Mouse (Mus musculus): ENCODE results near the gene Tpd52l2. TPM values are rescaled to one million over a fixed set of nuclear protein-coding genes. Genes with fewer than 3 reads are reported as not detected.

The Tpd52l2 gene
- polyA plus RNA-seq (2014; fragmentation: Illumina TruSeq; extraction: RNeasy Lipid Tissue Mini Kit (QIAGEN cat#74804); ENCODE audit: low read depth, low replicate concordance) = 47.1 TPM

GRCm38 (mm10) chr2:181496831-181497547 is at the start of gene Tpd52l2:
Tpd52l2 (plus strand) TSS chr2:181497142.

GRCm38 (mm10) chr2:181459153-181459672 is 37.7 kb upstream of the Tpd52l2 start, which contains the start of gene Zbtb46:
Zbtb46 (minus strand) TSS chr2:181459426.

GRCm38 (mm10) chr2:181493156-181493927 is 3.6 kb upstream of the Tpd52l2 start, which contains the start of gene Abhd16b:
Abhd16b (plus strand) TSS chr2:181493206.

GRCm38 (mm10) chr2:181520118-181520935 is 23.4 kb downstream of the Tpd52l2 start, which contains the start of gene Dnajc5:
Dnajc5 (plus strand) TSS chr2:181520485.

Other genes with a start within 250 kb of the Tpd52l2 start
- 15.3 TPM for gene Gmeb2, start 209.1 kb upstream of the Tpd52l2 start, polyA plus RNA-seq (2014; fragmentation: Illumina TruSeq; extraction: RNeasy Lipid Tissue Mini Kit (QIAGEN cat#74804); ENCODE audit: low read depth, low replicate concordance)
- gene Stmn3, start 182.6 kb upstream of the Tpd52l2 start, polyA plus RNA-seq (2014; fragmentation: Illumina TruSeq; extraction: RNeasy Lipid Tissue Mini Kit (QIAGEN cat#74804); ENCODE audit: low read depth, low replicate concordance) = 0.82 TPM
- gene Rtel1, start 177.4 kb upstream of the Tpd52l2 start, polyA plus RNA-seq (2014; fragmentation: Illumina TruSeq; extraction: RNeasy Lipid Tissue Mini Kit (QIAGEN cat#74804); ENCODE audit: low read depth, low replicate concordance) = 11.0 TPM
- gene Zgpat, start 132.2 kb upstream of the Tpd52l2 start, polyA plus RNA-seq (2014; fragmentation: Illumina TruSeq; extraction: RNeasy Lipid Tissue Mini Kit (QIAGEN cat#74804); ENCODE audit: low read depth, low replicate concordance) = 2.1 TPM
- 44.4 TPM for gene Arfrp1, start 131.7 kb upstream of the Tpd52l2 start, polyA plus RNA-seq (2014; fragmentation: Illumina TruSeq; extraction: RNeasy Lipid Tissue Mini Kit (QIAGEN cat#74804); ENCODE audit: low read depth, low replicate concordance)
- 1.2 TPM for gene Lime1, start 117.1 kb upstream of the Tpd52l2 start, polyA plus RNA-seq (2014; fragmentation: Illumina TruSeq; extraction: RNeasy Lipid Tissue Mini Kit (QIAGEN cat#74804); ENCODE audit: low read depth, low replicate concordance)
- gene Zbtb46, start 37.7 kb upstream of the Tpd52l2 start, polyA plus RNA-seq (2014; fragmentation: Illumina TruSeq; extraction: RNeasy Lipid Tissue Mini Kit (QIAGEN cat#74804); ENCODE audit: low read depth, low replicate concordance) = 1.5 TPM
- gene Abhd16b, start 3.9 kb upstream of the Tpd52l2 start, polyA plus RNA-seq (2014; fragmentation: Illumina TruSeq; extraction: RNeasy Lipid Tissue Mini Kit (QIAGEN cat#74804); ENCODE audit: low read depth, low replicate concordance) = not detected
- 72.7 TPM for gene Dnajc5, start 23.3 kb downstream of the Tpd52l2 start, polyA plus RNA-seq (2014; fragmentation: Illumina TruSeq; extraction: RNeasy Lipid Tissue Mini Kit (QIAGEN cat#74804); ENCODE audit: low read depth, low replicate concordance)
- 22.6 TPM for gene Uckl1, start 87.8 kb downstream of the Tpd52l2 start, polyA plus RNA-seq (2014; fragmentation: Illumina TruSeq; extraction: RNeasy Lipid Tissue Mini Kit (QIAGEN cat#74804); ENCODE audit: low read depth, low replicate concordance)
- 24.1 TPM for gene Prpf6, start 94.7 kb downstream of the Tpd52l2 start, polyA plus RNA-seq (2014; fragmentation: Illumina TruSeq; extraction: RNeasy Lipid Tissue Mini Kit (QIAGEN cat#74804); ENCODE audit: low read depth, low replicate concordance)
- gene Zfp512b, start 95.7 kb downstream of the Tpd52l2 start, polyA plus RNA-seq (2014; fragmentation: Illumina TruSeq; extraction: RNeasy Lipid Tissue Mini Kit (QIAGEN cat#74804); ENCODE audit: low read depth, low replicate concordance) = 4.3 TPM
- gene Samd10, start 102.1 kb downstream of the Tpd52l2 start, polyA plus RNA-seq (2014; fragmentation: Illumina TruSeq; extraction: RNeasy Lipid Tissue Mini Kit (QIAGEN cat#74804); ENCODE audit: low read depth, low replicate concordance) = 10.4 TPM
- gene Gm29797, start 159.9 kb downstream of the Tpd52l2 start, polyA plus RNA-seq (2014; fragmentation: Illumina TruSeq; extraction: RNeasy Lipid Tissue Mini Kit (QIAGEN cat#74804); ENCODE audit: low read depth, low replicate concordance) = not detected
- gene Sox18, start 174.5 kb downstream of the Tpd52l2 start, polyA plus RNA-seq (2014; fragmentation: Illumina TruSeq; extraction: RNeasy Lipid Tissue Mini Kit (QIAGEN cat#74804); ENCODE audit: low read depth, low replicate concordance) = not detected
- gene Tcea2, start 183.2 kb downstream of the Tpd52l2 start, polyA plus RNA-seq (2014; fragmentation: Illumina TruSeq; extraction: RNeasy Lipid Tissue Mini Kit (QIAGEN cat#74804); ENCODE audit: low read depth, low replicate concordance) = not detected
- gene Rgs19, start 196.8 kb downstream of the Tpd52l2 start, polyA plus RNA-seq (2014; fragmentation: Illumina TruSeq; extraction: RNeasy Lipid Tissue Mini Kit (QIAGEN cat#74804); ENCODE audit: low read depth, low replicate concordance) = 10.6 TPM
- not detected for gene Lkaaear1, start 201.3 kb downstream of the Tpd52l2 start, polyA plus RNA-seq (2014; fragmentation: Illumina TruSeq; extraction: RNeasy Lipid Tissue Mini Kit (QIAGEN cat#74804); ENCODE audit: low read depth, low replicate concordance)
- gene Oprl1, start 217.9 kb downstream of the Tpd52l2 start, polyA plus RNA-seq (2014; fragmentation: Illumina TruSeq; extraction: RNeasy Lipid Tissue Mini Kit (QIAGEN cat#74804); ENCODE audit: low read depth, low replicate concordance) = 0.25 TPM

Measured in sigmoid colon, adult 10 weeks (tissue).